ENCODE assay signal across 13 mouse cellular contexts in the genomic region with DNA sequence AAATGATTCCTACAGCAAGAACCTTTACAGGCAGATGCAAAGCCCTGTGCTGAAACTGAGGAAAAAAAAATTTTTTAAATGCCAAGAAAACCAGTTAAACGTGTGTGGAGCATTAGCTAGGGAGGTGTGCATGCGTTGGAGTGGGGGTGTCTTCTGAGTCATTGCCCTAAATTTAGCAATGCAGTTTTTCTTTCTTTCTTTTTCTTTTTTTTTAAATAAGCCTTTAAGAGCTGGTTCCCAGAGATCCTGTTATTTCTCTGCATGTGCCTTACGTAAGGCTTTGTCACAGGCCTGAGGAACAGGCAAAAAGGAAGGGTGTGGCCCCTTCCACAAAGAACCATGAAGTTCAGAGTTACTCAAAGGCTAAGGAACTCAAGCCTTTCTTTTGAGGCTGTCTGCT. TPM values are rescaled to one million over a fixed set of nuclear protein-coding genes. Genes with fewer than 3 reads are reported as not detected.
DNase-seq lines count a peak whose midpoint lies in the region.
"Had no signal": no experiment of that assay in that cellular context is flagged by ENCODE, and none has a peak within 500 bp of the region (broad histone marks: within the 10 kb centered on the region; RNA-seq: fewer than 3 reads in every experiment).

No protein-coding gene starts in this region.

- peak; percentile 8 for DNase-seq in layer of hippocampus, adult 11-12 months (ENCODE audit: low spot score)
- DNase-seq in layer of hippocampus, postnatal 25 days (ENCODE audit: extremely low spot score in 1 of 2, low spot score in 1 of 2), result no peak
- DNase-seq in right cerebral cortex, adult 2 months (ENCODE audit: low spot score in 2 of 2), result peak; percentile 37 to 66
- no peak for DNase-seq in right cerebral cortex, postnatal 14 days
- peak; percentile 51 to 87 for DNase-seq in left cerebral cortex, postnatal 25 days (ENCODE audit: low spot score in 2 of 2)
- no peak for DNase-seq in spleen, adult 18-20 months
- DNase-seq in adrenal gland, adult (ENCODE audit: inconsistent age in 2 of 2, low spot score in 1 of 2), result no peak
- DNase-seq: cerebellum, postnatal 25 days; heart, postnatal 4 days; liver had no signal

- intact Hi-C loops in left cerebral cortex, postnatal 25 days (cut with DNase I), result no loop called here

RNA-seq across cellular contexts. Expression of a gene that starts 57.5 kb away (rescaled TPM):
- total RNA-seq in layer of hippocampus, postnatal 25 days (2021), result under 1 TPM; 0.31 to 0.37 TPM
- total RNA-seq in left cerebral cortex, postnatal 25 days (2021), result under 1 TPM; 0.80 to 0.92 TPM
- total RNA-seq: gastrocnemius, adult 18-20 months; heart, adult 8-10 months; heart, postnatal 4 days; neutrophil, adult 5-6 weeks had no signal

Comparison
In these comparisons a context has a peak if more than half of its experiments do, and no peak if none do; other contexts are left out.
1. DNase-seq: peak in layer of hippocampus, adult 11-12 months (single experiment), right cerebral cortex, adult 2 months (2 of 2) and left cerebral cortex, postnatal 25 days (2 of 2); none in layer of hippocampus, postnatal 25 days (0 of 2), right cerebral cortex, postnatal 14 days (single experiment), spleen, adult 18-20 months (0 of 2) and adrenal gland, adult (0 of 2).